Mouse (Mus musculus): ENCODE data around the gene Duoxa1.

The Duoxa1 gene

GRCm38 (mm10) chr2:122327986-122328385 is 14.5 kb upstream of the Duoxa1 start:
- DNase-seq = no peak

DNA sequence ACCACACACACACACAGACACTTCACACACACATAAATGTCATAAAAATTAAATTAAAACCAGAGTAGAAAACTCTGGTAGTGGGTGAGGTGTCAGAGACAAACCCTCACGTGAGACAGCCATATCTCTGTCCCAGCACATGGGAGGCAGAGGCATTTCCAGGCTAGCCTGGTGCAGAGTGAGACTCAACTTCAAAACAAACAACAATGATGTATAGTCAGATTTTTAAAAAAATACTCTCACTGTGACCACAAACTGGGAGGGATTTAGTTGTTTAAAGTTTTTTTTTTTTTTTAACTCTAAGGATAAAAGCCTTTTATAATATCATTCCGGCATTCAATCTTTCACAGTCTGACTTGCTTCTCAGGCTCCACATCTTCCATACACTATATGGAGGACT is 11.8 kb upstream of the Duoxa1 start:
- DNase-seq = no peak

GRCm38 (mm10) chr2:122324586-122324985 is 11.1 kb upstream of the Duoxa1 start:
- DNase-seq = no peak

GRCm38 (mm10) chr2:122323960-122324359 is 10.4 kb upstream of the Duoxa1 start:
- DNase-seq = no peak

GRCm38 (mm10) chr2:122317384-122317783 is 3.9 kb upstream of the Duoxa1 start:
- DNase-seq = no peak

DNA sequence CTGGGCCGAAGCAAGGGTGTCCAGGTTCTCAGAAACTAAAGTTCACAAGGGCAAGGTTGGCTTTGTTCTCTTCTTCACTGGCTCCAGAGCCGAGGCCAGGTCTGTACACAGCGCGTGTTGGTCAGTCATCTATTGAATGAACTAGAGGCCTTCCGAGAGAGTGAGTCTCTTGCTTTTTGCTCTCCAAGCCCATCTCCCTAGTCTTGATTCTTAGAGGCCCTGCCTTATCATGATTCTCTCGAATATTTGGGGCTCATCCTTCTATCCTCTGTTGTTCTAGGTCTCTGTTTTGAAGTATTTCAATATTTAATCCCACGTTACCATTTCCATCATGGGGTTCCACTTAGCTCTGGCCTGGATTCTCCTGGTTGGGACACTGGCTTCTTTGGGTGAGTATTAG is 1.8 kb upstream of the Duoxa1 start, which contains the start of gene Duox1:
Duox1 (plus strand) TSS at position 301 of the 400 bp plus-strand sequence.
- no peak for DNase-seq

GRCm38 (mm10) chr2:122312722-122313417 is 660 bp downstream of the Duoxa1 start:
- DNase-seq = peak; percentile 81

DNA sequence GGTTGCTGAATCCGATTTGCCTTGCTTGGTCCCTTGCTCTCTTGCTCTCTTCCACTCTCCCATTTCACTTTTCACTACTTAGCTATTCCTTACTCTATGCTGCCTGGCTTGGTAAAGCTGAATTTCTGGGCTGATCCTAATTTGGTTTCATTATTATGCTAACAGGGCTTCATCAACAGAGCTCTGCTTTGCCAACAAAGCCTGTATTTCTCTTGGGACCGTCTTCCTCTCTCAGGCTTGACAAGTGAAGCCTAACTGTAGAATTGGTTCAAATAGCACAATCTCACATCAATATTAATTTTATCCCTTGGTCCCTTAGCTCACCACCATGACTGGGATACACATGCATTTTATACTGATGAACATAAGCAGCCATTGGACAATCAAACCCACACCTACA is 2.0 kb downstream of the Duoxa1 start:
- DNase-seq = no peak

GRCm38 (mm10) chr2:122309647-122310046 is 3.9 kb downstream of the Duoxa1 start:
- DNase-seq = no peak

GRCm38 (mm10) chr2:122306184-122306583 is 7.3 kb downstream of the Duoxa1 start:
- DNase-seq = no peak

GRCm38 (mm10) chr2:122305097-122305892 is 8.2 kb downstream of the Duoxa1 start:
- DNase-seq = no peak

DNA sequence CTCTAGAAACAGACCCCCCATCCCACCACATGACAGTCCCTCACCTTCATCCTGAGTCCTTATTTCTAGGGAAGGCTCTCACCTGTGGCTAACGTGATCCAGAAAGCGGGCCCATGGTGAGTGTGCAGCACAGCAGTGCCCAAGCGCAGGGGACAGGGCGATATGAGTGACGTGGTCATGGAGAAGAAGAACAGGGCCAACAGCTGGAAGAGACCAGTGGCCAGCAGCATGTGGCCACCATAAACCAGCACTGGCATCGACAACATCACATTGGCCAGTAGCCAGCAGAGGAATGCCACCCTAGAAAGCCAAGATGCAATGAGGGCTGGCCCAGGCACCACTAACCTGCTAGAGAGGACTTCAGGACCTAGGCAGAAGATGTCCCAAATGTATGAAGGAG is 9.0 kb downstream of the Duoxa1 start:
- no peak for DNase-seq

DNA sequence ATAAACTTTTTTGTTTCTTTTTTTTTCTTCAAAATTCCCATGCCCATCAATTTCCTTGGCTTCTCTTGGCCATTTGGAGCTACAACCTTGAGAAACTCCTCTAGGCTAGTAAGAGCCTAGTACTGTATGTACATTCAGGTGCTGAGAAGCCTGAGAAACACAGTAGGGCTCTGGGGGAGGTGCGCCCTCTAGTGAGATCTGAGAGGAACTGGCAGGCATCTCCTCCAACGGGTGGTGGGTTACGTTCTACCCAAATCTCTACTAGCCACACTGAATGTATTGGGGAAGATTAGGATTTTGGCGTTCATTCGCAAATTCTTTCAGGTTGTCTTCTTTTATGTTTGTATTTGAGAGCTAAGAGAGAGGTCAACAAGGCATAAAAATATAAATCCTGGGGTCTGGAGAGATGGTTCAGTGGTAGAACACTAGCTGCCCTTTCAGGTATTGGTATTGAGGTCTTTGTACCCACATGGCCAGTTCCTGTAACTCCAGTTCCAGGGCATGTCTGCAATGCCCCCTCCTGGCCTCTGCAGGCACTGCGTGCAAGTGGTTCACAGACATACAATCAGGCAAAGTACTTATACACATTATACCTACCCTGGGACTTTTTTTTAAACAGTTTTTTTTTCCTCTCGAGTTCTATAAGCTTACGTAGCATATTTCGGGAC is 10.8 kb downstream of the Duoxa1 start:
- peak; percentile 76 for DNase-seq

DNA sequence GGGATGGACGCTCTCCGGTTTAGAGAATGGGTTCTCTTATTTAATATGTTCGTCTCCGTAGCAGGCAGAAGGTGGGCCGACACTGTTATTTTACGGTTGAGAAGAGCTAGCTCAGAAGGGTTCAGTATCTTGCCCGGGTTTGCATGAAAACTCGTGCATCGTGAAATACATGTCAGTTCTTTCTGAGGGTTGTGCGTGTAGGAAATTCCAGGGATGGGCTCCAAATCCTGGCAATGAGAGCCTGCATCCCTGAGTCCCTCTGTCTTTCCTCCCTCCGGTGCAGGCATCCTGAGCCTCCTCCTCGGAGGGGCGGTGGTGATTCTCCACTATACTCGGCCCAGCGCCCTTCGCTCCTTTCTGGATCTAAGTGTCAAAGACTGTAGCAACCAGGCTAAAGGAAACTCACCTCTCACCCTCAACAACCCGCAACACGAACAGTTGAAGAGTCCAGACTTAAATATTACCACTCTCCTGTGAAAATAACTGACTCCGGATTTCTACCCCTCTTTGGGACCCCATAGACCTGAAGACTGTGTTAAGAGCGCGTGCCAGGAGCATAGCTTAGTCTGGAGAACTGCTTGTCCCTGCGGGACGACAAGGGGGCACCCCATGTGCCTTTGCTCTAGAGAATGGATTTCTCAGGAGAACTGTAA is 11.5 kb downstream of the Duoxa1 start:
- DNase-seq = no peak

DNA sequence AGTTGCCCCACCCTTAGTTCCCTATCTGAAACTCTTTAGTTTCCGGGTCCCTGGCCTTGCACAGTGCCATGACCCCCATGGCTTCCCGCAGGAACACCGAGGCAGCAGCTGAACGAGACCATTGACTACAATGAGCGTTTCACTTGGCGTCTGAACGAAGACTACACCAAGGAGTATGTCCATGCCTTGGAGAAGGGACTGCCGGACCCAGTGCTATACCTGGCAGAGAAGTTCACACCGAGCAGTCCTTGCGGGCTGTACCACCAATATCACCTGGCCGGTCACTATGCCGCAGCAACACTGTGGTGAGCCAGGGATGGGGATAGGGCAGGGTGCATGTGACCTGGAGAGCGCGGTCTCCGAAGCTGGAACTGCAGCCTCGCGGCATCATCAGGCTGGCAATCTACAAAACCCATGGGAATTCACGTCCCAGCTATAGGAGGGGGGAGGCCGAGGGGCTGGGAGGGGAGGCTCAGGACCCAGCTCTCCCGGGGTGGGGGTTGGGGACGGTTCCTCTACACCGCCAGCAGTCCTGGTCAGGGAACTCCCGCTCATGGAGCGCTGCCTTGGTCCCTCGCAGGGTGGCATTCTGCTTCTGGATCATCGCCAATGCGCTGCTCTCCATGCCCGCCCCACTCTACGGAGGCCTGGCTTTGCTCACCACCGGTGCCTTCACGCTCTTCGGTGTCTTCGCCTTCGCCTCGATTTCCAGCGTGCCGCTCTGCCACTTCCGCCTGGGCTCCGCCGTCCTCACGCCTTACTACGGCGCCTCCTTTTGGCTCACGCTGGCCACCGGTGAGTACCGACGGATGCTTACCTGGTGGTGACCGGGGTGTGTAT is 12.2 kb downstream of the Duoxa1 start:
- peak; percentile 44 for DNase-seq

DNA sequence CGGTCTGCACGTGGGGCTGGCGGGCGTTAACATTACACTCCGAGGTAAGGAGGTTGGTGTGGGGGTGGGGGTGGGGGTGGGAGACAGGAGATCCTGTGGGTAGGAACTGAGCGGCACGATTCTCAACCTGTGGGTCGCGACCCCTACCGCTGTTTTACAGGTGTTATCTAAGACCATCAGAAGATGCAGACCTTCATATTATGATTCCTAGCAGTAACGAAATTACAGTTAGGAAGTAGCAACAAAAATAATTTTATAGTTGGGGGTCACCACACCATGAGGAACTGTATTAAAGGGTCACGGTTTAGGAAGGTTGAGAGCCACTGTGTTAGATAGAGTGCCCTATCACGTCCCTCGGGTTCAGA is 12.9 kb downstream of the Duoxa1 start:
- no peak for DNase-seq

DNA sequence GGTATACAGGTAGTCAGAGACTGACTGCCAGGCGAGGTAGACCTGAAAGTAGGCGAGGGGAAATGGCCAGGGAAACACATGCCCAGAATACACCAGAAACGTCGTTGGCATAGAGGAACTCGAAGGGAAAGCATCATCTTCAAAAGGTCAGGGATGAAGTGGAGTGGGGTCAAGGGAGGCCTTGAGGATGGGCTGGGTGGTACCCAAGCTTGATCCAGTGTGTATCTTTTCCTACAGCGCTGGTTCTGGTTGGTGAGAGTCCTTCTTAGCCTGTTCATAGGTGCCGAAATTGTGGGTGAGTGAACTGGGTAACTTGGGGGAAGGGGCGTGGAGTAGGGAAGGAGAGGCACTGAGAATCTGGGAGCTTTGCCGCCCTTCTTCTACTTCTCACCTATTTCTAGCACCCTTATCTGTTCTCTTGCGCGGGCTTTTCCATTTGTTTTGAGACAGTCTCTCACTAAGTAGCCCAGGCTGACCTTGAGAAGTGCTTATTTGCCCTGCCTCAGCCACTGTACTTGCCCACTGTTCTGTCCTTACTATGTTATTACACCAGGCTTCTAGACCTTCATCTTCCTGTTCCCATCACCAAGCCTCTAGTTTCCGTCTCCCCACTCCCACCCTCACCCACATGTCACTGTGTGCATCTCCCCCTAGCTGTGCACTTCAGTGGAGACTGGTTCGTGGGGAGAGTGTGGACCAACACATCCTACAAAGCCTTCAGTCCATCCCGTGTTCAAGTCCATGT is 13.4 kb downstream of the Duoxa1 start:
- no peak for DNase-seq

- DNase-seq = peak; percentile 45
These were observed 14.7 kb downstream of the Duoxa1 start, which contains the start of gene Duoxa2 for GRCm38 (mm10) chr2:122298596-122299490. Duoxa2 (plus strand) TSS chr2:122298900.

DNA sequence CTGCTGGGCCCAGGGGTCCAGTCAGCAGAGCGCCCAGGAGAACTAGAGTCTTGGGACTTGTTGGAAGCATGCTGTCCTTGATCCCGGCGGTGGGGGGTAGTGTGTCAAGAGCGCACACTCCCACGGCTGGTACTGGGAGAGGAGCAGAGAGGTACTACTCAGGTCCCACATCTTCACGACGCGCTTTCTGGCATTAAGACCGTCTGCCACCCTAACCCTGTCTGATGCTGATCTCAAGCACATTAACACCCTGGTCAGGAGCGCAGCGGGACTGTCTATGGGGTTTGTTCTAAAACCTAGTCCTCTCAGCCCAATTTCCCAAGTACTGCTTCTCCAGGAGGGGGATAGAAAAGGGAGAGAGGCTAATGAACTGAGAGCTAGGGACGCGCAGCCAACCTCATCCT is 15.4 kb downstream of the Duoxa1 start, which contains the start of gene Duox2:
Duox2 (minus strand) TSS at position 354 of the 404 bp plus-strand sequence.
- no peak for DNase-seq

All from kidney, postnatal 10 days (tissue).